Mouse (Mus musculus) lung, adult 2 months (tissue): Measurements from ENCODE around the gene Aknad1.

Experiments used
- CTCF ChIP-seq: fragments of 200-500 bp; IDR thresholded peaks from 2 replicates; pipeline ENCODE4 v1.5.1; 2011; ENCODE audit warnings: mild to moderate bottlenecking, low read length, control low read depth; ENCODE audit not compliant: insufficient read depth
- POLR2A ChIP-seq: fragments of 200-500 bp; IDR thresholded peaks from 2 replicates; pipeline ENCODE4 v1.6.1; 2011; ENCODE audit warnings: low read depth, mild to moderate bottlenecking, control low read depth, low read length, borderline replicate concordance; ENCODE audit errors: extremely low read depth

DNA sequence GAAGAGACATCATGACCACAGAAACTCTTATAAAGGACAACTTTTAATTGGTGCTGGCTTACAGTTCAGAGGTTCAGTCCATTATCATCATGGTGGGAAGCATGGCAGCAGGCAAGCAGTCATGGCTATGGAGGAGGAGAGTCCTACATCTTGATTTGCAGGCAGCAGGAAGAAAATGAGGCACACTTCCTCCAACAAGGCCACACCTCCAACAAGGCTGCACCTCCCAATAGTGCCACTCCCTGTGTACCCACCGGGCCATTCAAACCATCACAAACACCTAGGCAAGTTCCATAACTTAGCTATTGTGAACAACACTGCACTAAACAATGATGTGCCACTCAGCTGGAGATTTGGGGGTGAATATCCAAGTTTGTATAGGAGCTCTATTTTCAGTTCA is 15.1 kb downstream of the Aknad1 start:
- no peak for TF ChIP-seq CTCF
- no peak for TF ChIP-seq POLR2A
